Mouse (Mus musculus): ENCODE data around the gene Platr17. TPM values are rescaled to one million over a fixed set of nuclear protein-coding genes. Genes with fewer than 3 reads are reported as not detected.

Gene Platr17
- total and polyA plus RNA-seq, 3 experiments: not detected

DNA sequence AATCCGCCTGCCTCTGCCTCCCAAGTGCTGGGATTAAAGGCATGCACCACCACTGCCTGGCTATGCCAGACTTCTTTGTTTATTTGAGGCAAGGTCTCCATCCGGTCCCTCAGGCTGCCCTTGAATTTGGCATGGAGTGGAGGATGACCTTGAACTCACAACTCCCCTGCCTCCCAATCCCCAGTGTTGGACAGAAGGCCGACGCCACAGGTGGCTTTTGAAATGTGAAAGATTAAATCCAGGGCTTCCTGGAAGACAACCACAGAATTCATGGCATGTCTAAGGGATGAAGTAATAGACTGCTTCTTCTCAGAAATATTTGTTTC, 4.0 kb upstream of the Platr17 start:
- Histone ChIP-seq H3K4me1 (ENCODE audit: control insufficient read depth in 1 of 2, insufficient read depth in 2 of 2) (peaks cover 0 to 10% of the 10 kb centered on the region in 2 experiments; a peak in 2 of 4 replicates), H3K9me3 (replicated peaks; ENCODE audit: low read length) (no peaks in the 10 kb centered on the region), H3K79me2 (replicated peaks; ENCODE audit: control insufficient read depth, extremely low read depth, insufficient read depth, poor library complexity, severe bottlenecking) (no peaks in the 10 kb centered on the region), H3K27ac (ENCODE audit: insufficient read depth, low read depth) (no peak overlapping the region), H3K9ac (ENCODE audit: insufficient read depth, low read depth) (no peak overlapping the region), H3K36me3 (replicated peaks in 1 of 2; ENCODE audit: control insufficient read depth in 1 of 2, insufficient read depth in 1 of 2, low read length in 1 of 2) (no peaks in the 10 kb centered on the region), H3K4me3 (replicated peaks in 1 of 3; ENCODE audit: low read depth in 2 of 3, low read length in 2 of 3, poor library complexity in 1 of 3) (no peak overlapping the region), H3K27me3 (replicated peaks) (no peaks in the 10 kb centered on the region), H3K4me2 (ENCODE audit: insufficient read depth, low read depth, poor library complexity, severe bottlenecking) (no peak overlapping the region)
- no peak for DNase-seq (ENCODE audit: extremely low read depth)
- in situ Hi-C loops (cut with MboI; ENCODE audit: low pct_ligation_motif_present, low pct_unique_long_range_greater_than_20kb, low sequenced_read_pairs): no loop called here
- TF ChIP-seq ZC3H11A (IDR thresholded peaks at IDR 0.05; ENCODE audit: low read depth, low read length) (no peak), ZNF384 (IDR thresholded peaks at IDR 0.05; ENCODE audit: low read depth, low read length) (no peak), CHD1 (IDR thresholded peaks at IDR 0.05; ENCODE audit: low read depth, low read length) (no peak), SIN3A (IDR thresholded peaks at IDR 0.05; ENCODE audit: low read length) (no peak), KAT2A (IDR thresholded peaks at IDR 0.05; ENCODE audit: insufficient replicate concordance, low read length) (no peak), IRF4 (IDR thresholded peaks at IDR 0.05; ENCODE audit: low read depth, low read length) (no peak), HCFC1 (IDR thresholded peaks at IDR 0.05; ENCODE audit: low read depth, low read length) (no peak), MEF2A (IDR thresholded peaks at IDR 0.05; ENCODE audit: borderline replicate concordance, low read depth, low read length) (no peak), ELF1 (IDR thresholded peaks at IDR 0.05; ENCODE audit: low read depth, low read length) (no peak), E2F4 (IDR thresholded peaks at IDR 0.05; ENCODE audit: insufficient replicate concordance, low read depth, low read length) (no peak), MXI1 (IDR thresholded peaks at IDR 0.05; ENCODE audit: low read depth, low read length) (no peak), PAX5 (IDR thresholded peaks at IDR 0.05; ENCODE audit: low read length) (no peak), NRF1 (IDR thresholded peaks at IDR 0.05; ENCODE audit: low read depth, low read length) (no peak), ETS1 (conservative IDR thresholded peaks at IDR 0.05; ENCODE audit: low read depth, low read length) (no peak), MYC (IDR thresholded peaks at IDR 0.05; ENCODE audit: low read depth, low read length) (no peak), RCOR1 (conservative IDR thresholded peaks at IDR 0.05; ENCODE audit: low read depth, low read length) (no peak), MAFK (IDR thresholded peaks at IDR 0.05; ENCODE audit: insufficient replicate concordance, low read length) (no peak), TCF12 (IDR thresholded peaks at IDR 0.05; ENCODE audit: low read depth, low read length) (no peak)
- dilution Hi-C loops (cut with MboI; ENCODE audit: extremely low pct_ligation_motif_present, extremely low pct_unique_long_range_greater_than_20kb, low sequenced_read_pairs): no loop called here

DNA sequence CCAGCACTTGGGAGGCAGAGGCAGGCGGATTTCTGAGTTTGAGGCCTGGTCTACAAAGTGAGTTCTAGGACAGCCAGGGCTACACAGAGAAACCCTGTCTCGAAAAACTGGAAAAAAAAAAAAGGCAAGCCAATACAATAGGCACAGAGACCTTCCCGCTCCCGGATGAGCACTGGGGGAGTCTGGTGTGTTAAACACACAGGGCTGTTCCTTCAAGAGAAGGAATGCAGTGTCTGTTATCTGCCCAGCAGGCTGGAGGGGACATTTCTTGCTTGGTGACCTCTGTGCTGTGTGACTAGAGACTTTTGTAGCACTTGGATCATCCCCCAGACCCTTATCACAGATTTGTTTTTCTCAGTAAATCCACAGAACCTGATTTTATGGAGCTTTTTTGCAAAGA, 3.3 kb upstream of the Platr17 start:
- no peak overlapping the region for H3K27ac ChIP-seq (ENCODE audit: insufficient read depth, low read depth)
- in situ Hi-C loops (cut with MboI; ENCODE audit: low pct_ligation_motif_present, low pct_unique_long_range_greater_than_20kb, low sequenced_read_pairs) (no loop called here), dilution Hi-C loops (cut with MboI; ENCODE audit: extremely low pct_ligation_motif_present, extremely low pct_unique_long_range_greater_than_20kb, low sequenced_read_pairs) (no loop called here)
- peaks cover 0 to 10% of the 10 kb centered on the region in 2 experiments; a peak in 2 of 4 replicates for H3K4me1 ChIP-seq (ENCODE audit: control insufficient read depth in 1 of 2, insufficient read depth in 2 of 2)
- TF ChIP-seq MAX (IDR thresholded peaks at IDR 0.05; ENCODE audit: low read length) (no peak), SMC3 (IDR thresholded peaks at IDR 0.05; ENCODE audit: low read depth, low read length) (no peak), TCF12 (IDR thresholded peaks at IDR 0.05; ENCODE audit: low read depth, low read length) (no peak), NELFE (IDR thresholded peaks at IDR 0.05; ENCODE audit: low read depth, low read length) (no peak), JUND (conservative IDR thresholded peaks at IDR 0.05; ENCODE audit: low read depth, low read length) (no peak), ETS1 (conservative IDR thresholded peaks at IDR 0.05; ENCODE audit: low read depth, low read length) (no peak), USF1 (IDR thresholded peaks at IDR 0.05; ENCODE audit: low read depth, low read length) (no peak), EP300 (IDR thresholded peaks at IDR 0.05; ENCODE audit: low read length) (no peak), PAX5 (IDR thresholded peaks at IDR 0.05; ENCODE audit: low read length) (no peak), KAT2A (IDR thresholded peaks at IDR 0.05; ENCODE audit: insufficient replicate concordance, low read length) (no peak)
- H3K4me3 ChIP-seq (replicated peaks in 1 of 3; ENCODE audit: low read depth in 2 of 3, low read length in 2 of 3, poor library complexity in 1 of 3): no peak overlapping the region
- no peak for DNase-seq (ENCODE audit: extremely low read depth)
- H3K36me3 ChIP-seq (replicated peaks in 1 of 2; ENCODE audit: control insufficient read depth in 1 of 2, insufficient read depth in 1 of 2, low read length in 1 of 2): no peaks in the 10 kb centered on the region
- H3K79me2 ChIP-seq (replicated peaks; ENCODE audit: control insufficient read depth, extremely low read depth, insufficient read depth, poor library complexity, severe bottlenecking): no peaks in the 10 kb centered on the region
- H3K4me2 ChIP-seq (ENCODE audit: insufficient read depth, low read depth, poor library complexity, severe bottlenecking): no peak overlapping the region
- H3K9me3 ChIP-seq (replicated peaks; ENCODE audit: low read length): no peaks in the 10 kb centered on the region
- no peaks in the 10 kb centered on the region for H3K27me3 ChIP-seq (replicated peaks)
- no peak overlapping the region for H3K9ac ChIP-seq (ENCODE audit: insufficient read depth, low read depth)

Measured in CH12.LX (cell line).